Mouse (Mus musculus) spleen, postnatal 4 days (tissue): ENCODE data around the gene Ctla2a.
"Not testable (repeated sequence)": the region's sequence is repeated elsewhere in the genome, so short reads cannot be mapped to it uniquely, and the experiment has no call there.

Experiments used
- DNase-seq, 2 experiments: peaks; one replicate each; pipeline ENCODE4 v3.0.0; 2022; ENCODE audit warnings: low spot score in 2 of 2

The Ctla2a gene

DNA sequence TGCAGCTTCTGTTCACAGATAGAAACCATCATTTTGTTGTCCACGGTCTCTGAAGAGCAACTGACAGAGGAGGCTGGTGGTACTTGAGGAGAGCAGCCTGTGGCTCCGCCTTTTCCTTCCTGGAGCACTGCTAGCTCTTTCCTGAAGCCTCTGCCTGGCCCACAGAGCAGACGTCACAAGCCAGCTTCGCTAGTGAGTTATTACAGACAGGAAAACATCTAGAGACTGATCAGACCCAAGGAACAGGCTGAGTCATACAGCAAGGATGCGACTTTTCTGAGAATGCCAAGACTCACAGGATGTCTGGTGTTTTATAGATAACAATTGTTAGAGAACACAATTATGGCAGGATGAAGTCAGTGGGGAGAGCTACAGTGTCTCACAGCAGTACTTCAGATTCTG is at the start of gene Ctla2a, which contains the start of gene Gm49391:
Ctla2a (minus strand) TSS at position 126 of the 402 bp plus-strand sequence.
Gm49391 (minus strand) TSS at position 72 of the 402 bp plus-strand sequence.
- DNase-seq, result no peak

- not testable (repeated sequence) for DNase-seq
Measured at GRCm38 (mm10) chr13:60972319-60972718, 35.9 kb upstream of the Ctla2a start.

- not testable (repeated sequence) for DNase-seq
Measured at GRCm38 (mm10) chr13:60963985-60964384, 27.6 kb upstream of the Ctla2a start.

- no peak for DNase-seq
Measured at GRCm38 (mm10) chr13:60961706-60962105, 25.3 kb upstream of the Ctla2a start.

DNA sequence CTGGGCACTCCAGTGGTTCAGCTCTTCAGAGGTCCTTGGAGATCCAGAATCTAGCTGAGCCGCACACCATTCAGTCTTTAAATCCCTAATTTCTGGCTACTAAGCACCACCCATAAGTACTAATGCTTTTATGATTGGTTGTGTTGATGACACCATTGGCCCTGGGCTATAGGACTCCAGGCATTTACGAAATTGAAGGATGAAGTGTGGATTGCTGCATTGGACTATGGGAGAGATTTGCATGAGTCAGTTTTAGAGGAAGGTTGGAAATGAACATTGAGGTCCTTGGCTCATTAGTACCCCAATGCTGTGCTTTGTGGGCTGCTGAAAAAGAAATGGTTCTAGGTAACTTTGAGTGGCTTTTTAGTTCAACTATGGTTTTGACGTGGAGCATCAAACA is 5.5 kb upstream of the Ctla2a start, which contains the start of gene Tpbpa:
Tpbpa (minus strand) TSS at position 101 of the 400 bp plus-strand sequence.
- not testable (repeated sequence) for DNase-seq

GRCm38 (mm10) chr13:60935490-60935889 is 935 bp downstream of the Ctla2a start, which contains the start of gene Gm49393:
Gene Gm49393 (minus strand): TSS chr13:60935590.
- DNase-seq, result not testable (repeated sequence)

DNA sequence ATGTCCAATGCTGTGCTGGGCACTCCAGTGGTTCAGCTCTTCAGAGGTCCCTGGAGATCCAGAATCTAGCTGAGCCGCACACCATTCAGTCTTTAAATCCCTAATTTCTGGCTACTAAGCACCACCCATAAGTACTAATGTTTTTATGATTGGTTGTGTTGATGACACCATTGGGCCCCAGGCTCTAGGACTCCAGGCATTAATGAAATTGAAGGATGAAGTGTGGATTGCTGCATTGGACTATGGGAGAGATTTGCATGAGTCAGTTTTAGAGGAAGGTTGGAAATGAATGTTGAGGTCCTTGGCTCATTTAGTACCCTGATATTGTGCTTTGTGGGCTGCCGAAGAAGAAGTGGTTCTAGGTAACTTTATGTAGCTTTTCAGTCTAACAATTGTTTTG is 31.6 kb downstream of the Ctla2a start, which contains the start of gene Tpbpb:
Tpbpb (minus strand) TSS at position 101 of the 400 bp plus-strand sequence.
- DNase-seq, result not testable (repeated sequence)

GRCm38 (mm10) chr13:60897328-60897727 is 39.1 kb downstream of the Ctla2a start, which contains the start of gene Ctla2b:
Gene Ctla2b (minus strand): TSS chr13:60897447.
- DNase-seq, result no peak

DNA sequence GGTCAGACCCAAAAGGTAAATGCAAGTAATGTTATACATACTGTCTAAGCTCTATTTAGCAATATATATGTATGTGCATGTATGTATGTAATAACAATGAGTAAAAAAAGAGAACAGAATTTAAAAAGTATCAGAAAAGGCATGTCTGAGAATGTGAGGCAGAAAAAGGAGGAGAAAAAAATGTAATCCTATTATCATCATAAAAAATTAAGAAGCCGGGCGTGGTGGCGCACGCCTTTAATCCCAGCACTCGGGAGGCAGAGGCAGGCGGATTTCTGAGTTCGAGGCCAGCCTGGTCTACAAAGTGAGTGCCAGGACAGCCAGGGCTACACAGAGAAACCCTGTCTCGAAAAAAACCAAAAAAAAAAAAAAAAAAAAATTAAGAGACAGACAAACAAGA is 39.6 kb downstream of the Ctla2a start, which contains the start of gene Gm49392:
Gm49392 (minus strand) TSS at position 101 of the 400 bp plus-strand sequence.
- not testable (repeated sequence) for DNase-seq

DNA sequence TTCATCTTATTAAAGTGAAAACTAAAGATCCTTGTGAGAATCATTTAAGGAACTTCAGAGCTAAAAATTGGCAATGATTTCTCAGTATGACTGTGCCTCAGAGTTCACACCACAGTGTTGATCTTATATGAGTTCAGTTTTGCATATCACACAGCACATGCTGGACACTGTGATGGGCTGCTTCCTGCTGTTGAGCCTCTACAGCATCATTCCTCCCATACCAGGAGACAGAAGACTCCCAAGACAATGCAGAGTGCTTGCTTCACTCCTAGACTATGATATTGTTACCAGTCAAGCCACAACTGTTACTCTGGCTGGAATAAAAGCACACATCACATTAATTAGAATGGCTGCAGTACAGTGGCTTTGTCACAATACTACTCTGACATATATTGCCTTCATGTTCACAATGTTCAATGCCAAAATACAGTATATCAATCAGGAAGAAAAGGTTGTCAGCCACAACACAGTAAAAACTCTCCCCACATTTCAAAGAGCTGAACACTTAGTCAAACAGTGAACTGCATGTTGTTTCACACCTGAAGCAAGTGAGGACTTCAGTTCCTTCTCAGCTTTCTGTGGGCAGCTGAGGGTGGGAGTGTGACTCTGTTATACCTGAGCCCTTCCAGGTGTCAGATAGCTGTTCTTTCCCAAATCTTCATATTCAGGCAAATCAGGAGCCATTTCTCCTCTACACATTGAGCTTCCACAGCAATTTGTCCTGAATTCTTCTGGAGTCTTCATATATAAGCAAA is 40.8 kb downstream of the Ctla2a start:
- no peak for DNase-seq

DNA sequence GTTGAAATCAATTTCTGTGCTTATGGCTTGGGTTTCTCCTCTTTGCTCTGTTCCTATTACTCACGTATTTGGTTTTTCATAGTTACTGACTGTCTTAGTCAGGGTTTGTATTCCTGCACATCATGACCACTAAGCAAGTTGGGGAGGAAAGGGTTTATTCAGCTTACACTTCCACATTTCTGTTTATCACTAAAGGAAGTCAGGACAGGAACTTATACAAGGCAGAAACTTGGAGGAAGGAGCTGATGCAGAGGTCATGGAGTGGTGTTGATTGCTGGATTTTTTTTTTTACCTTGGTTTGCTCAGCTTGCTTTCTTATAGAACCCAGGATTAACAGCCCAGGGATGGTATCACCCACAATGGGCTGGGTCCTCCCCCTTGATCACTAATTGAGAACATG is 44.1 kb downstream of the Ctla2a start:
- no peak for DNase-seq
